Mouse (Mus musculus): ENCODE measurements around the gene Cd5. TPM values are rescaled to one million over a fixed set of nuclear protein-coding genes. Genes with fewer than 3 reads are reported as not detected.

Cd5 gene
- polyA plus RNA-seq, 1 experiment: not detected

- no peak overlapping the region for H3K27ac ChIP-seq (ENCODE audit: insufficient read depth, low read length)
- no peak overlapping the region for H3K9ac ChIP-seq (ENCODE audit: low read depth, poor library complexity, severe bottlenecking)
- H3K4me3 ChIP-seq (ENCODE audit: low read depth, low read length): no peak overlapping the region
- no peaks in the 10 kb centered on the region for H3K27me3 ChIP-seq (ENCODE audit: control insufficient read depth, insufficient read depth, low read length, poor library complexity, severe bottlenecking)
- H3K9me3 ChIP-seq (replicated peaks; ENCODE audit: control insufficient read depth, insufficient read depth, low read length, poor library complexity, severe bottlenecking): no peaks in the 10 kb centered on the region
- H3K36me3 ChIP-seq (ENCODE audit: control insufficient read depth, insufficient read depth, low read length, poor library complexity, severe bottlenecking): no peaks in the 10 kb centered on the region
- TF ChIP-seq EP300 (IDR thresholded peaks at IDR 0.05; ENCODE audit: insufficient read depth, low read depth, low read length) (no peak), POLR2A (IDR thresholded peaks at IDR 0.05; ENCODE audit: insufficient read depth, low read length) (no peak), CTCF (IDR thresholded peaks at IDR 0.05; ENCODE audit: low read depth, low read length) (no peak)
- peaks cover 4% of the 10 kb centered on the region for H3K4me1 ChIP-seq (ENCODE audit: control insufficient read depth, insufficient read depth, low read length)
These were observed 17.7 kb downstream of the Cd5 start for GRCm38 (mm10) chr19:10721064-10721463.

GRCm38 (mm10) chr19:10720524-10720923 lies 18.3 kb downstream of the Cd5 start:
- Histone ChIP-seq H3K4me1 (ENCODE audit: control insufficient read depth, insufficient read depth, low read length) (peaks cover 4% of the 10 kb centered on the region), H3K27me3 (ENCODE audit: control insufficient read depth, insufficient read depth, low read length, poor library complexity, severe bottlenecking) (no peaks in the 10 kb centered on the region), H3K27ac (ENCODE audit: insufficient read depth, low read length) (no peak overlapping the region), H3K36me3 (ENCODE audit: control insufficient read depth, insufficient read depth, low read length, poor library complexity, severe bottlenecking) (no peaks in the 10 kb centered on the region), H3K9ac (ENCODE audit: low read depth, poor library complexity, severe bottlenecking) (no peak overlapping the region), H3K4me3 (ENCODE audit: low read depth, low read length) (no peak overlapping the region), H3K9me3 (replicated peaks; ENCODE audit: control insufficient read depth, insufficient read depth, low read length, poor library complexity, severe bottlenecking) (no peaks in the 10 kb centered on the region)
- TF ChIP-seq CTCF (IDR thresholded peaks at IDR 0.05; ENCODE audit: low read depth, low read length): no peak
- no peak for TF ChIP-seq EP300 (IDR thresholded peaks at IDR 0.05; ENCODE audit: insufficient read depth, low read depth, low read length)
- no peak for TF ChIP-seq POLR2A (IDR thresholded peaks at IDR 0.05; ENCODE audit: insufficient read depth, low read length)

- no peak for TF ChIP-seq POLR2A (IDR thresholded peaks at IDR 0.05; ENCODE audit: insufficient read depth, low read length)
- TF ChIP-seq CTCF (IDR thresholded peaks at IDR 0.05; ENCODE audit: low read depth, low read length): no peak
- no peak for TF ChIP-seq EP300 (IDR thresholded peaks at IDR 0.05; ENCODE audit: insufficient read depth, low read depth, low read length)
- H3K27ac ChIP-seq (ENCODE audit: insufficient read depth, low read length): no peak overlapping the region
- H3K27me3 ChIP-seq (ENCODE audit: control insufficient read depth, insufficient read depth, low read length, poor library complexity, severe bottlenecking): no peaks in the 10 kb centered on the region
- H3K9ac ChIP-seq (ENCODE audit: low read depth, poor library complexity, severe bottlenecking): no peak overlapping the region
- H3K4me1 ChIP-seq (ENCODE audit: control insufficient read depth, insufficient read depth, low read length): peaks cover 4% of the 10 kb centered on the region
- H3K9me3 ChIP-seq (replicated peaks; ENCODE audit: control insufficient read depth, insufficient read depth, low read length, poor library complexity, severe bottlenecking): no peaks in the 10 kb centered on the region
- no peak overlapping the region for H3K4me3 ChIP-seq (ENCODE audit: low read depth, low read length)
- no peaks in the 10 kb centered on the region for H3K36me3 ChIP-seq (ENCODE audit: control insufficient read depth, insufficient read depth, low read length, poor library complexity, severe bottlenecking)
These were observed 19.1 kb downstream of the Cd5 start for GRCm38 (mm10) chr19:10719751-10720150.

DNA sequence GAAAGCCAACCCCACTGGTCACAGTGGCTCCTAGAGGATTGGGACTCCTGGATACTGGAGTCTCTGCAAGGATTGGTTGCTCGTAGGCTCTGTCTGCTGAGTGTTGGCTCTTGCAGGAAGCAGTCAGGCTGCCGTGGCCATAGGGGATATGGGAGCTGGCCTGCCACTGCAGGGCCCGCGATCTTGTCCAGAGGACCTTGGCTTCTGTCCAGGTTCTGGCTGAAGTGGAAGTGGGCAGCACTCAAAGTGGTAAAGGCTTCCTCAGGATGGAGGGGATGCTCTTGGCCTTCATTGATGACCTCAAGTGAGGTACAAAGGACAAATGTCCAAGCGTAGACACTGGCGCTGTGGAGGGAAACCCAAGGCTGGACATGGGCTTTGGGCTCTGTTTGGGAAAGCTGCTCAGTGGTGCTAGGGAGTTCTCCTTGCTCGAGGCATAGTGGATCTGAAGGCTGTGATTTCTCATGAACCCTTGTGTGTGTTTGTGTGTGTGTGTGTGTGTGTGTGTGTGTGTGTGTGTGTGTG lies 20.5 kb downstream of the Cd5 start:
- Histone ChIP-seq H3K4me1 (ENCODE audit: control insufficient read depth, insufficient read depth, low read length) (peaks cover 1% of the 10 kb centered on the region), H3K9me3 (replicated peaks; ENCODE audit: control insufficient read depth, insufficient read depth, low read length, poor library complexity, severe bottlenecking) (no peaks in the 10 kb centered on the region), H3K36me3 (ENCODE audit: control insufficient read depth, insufficient read depth, low read length, poor library complexity, severe bottlenecking) (no peaks in the 10 kb centered on the region), H3K4me3 (ENCODE audit: low read depth, low read length) (no peak overlapping the region), H3K27ac (ENCODE audit: insufficient read depth, low read length) (no peak overlapping the region), H3K9ac (ENCODE audit: low read depth, poor library complexity, severe bottlenecking) (no peak overlapping the region), H3K27me3 (ENCODE audit: control insufficient read depth, insufficient read depth, low read length, poor library complexity, severe bottlenecking) (no peaks in the 10 kb centered on the region)
- TF ChIP-seq POLR2A (IDR thresholded peaks at IDR 0.05; ENCODE audit: insufficient read depth, low read length): no peak
- TF ChIP-seq EP300 (IDR thresholded peaks at IDR 0.05; ENCODE audit: insufficient read depth, low read depth, low read length): no peak
- no peak for TF ChIP-seq CTCF (IDR thresholded peaks at IDR 0.05; ENCODE audit: low read depth, low read length)

GRCm38 (mm10) chr19:10715476-10715875 lies 23.3 kb downstream of the Cd5 start:
- Histone ChIP-seq H3K27ac (ENCODE audit: insufficient read depth, low read length) (no peak overlapping the region), H3K9me3 (replicated peaks; ENCODE audit: control insufficient read depth, insufficient read depth, low read length, poor library complexity, severe bottlenecking) (no peaks in the 10 kb centered on the region), H3K27me3 (ENCODE audit: control insufficient read depth, insufficient read depth, low read length, poor library complexity, severe bottlenecking) (no peaks in the 10 kb centered on the region), H3K4me3 (ENCODE audit: low read depth, low read length) (no peak overlapping the region), H3K4me1 (ENCODE audit: control insufficient read depth, insufficient read depth, low read length) (peaks cover 1% of the 10 kb centered on the region), H3K36me3 (ENCODE audit: control insufficient read depth, insufficient read depth, low read length, poor library complexity, severe bottlenecking) (no peaks in the 10 kb centered on the region), H3K9ac (ENCODE audit: low read depth, poor library complexity, severe bottlenecking) (no peak overlapping the region)
- TF ChIP-seq POLR2A (IDR thresholded peaks at IDR 0.05; ENCODE audit: insufficient read depth, low read length): no peak
- no peak for TF ChIP-seq CTCF (IDR thresholded peaks at IDR 0.05; ENCODE audit: low read depth, low read length)
- no peak for TF ChIP-seq EP300 (IDR thresholded peaks at IDR 0.05; ENCODE audit: insufficient read depth, low read depth, low read length)

- H3K27ac ChIP-seq (ENCODE audit: insufficient read depth, low read length): no peak overlapping the region
- H3K36me3 ChIP-seq (ENCODE audit: control insufficient read depth, insufficient read depth, low read length, poor library complexity, severe bottlenecking): no peaks in the 10 kb centered on the region; the same call in 1 of the 2 replicates
- no peak overlapping the region for H3K4me3 ChIP-seq (ENCODE audit: low read depth, low read length)
- no peak overlapping the region for H3K9ac ChIP-seq (ENCODE audit: low read depth, poor library complexity, severe bottlenecking)
- no peaks in the 10 kb centered on the region for H3K27me3 ChIP-seq (ENCODE audit: control insufficient read depth, insufficient read depth, low read length, poor library complexity, severe bottlenecking)
- H3K4me1 ChIP-seq (ENCODE audit: control insufficient read depth, insufficient read depth, low read length): no peaks in the 10 kb centered on the region
- H3K9me3 ChIP-seq (replicated peaks; ENCODE audit: control insufficient read depth, insufficient read depth, low read length, poor library complexity, severe bottlenecking): no peaks in the 10 kb centered on the region
- TF ChIP-seq CTCF (IDR thresholded peaks at IDR 0.05; ENCODE audit: low read depth, low read length) (peak; percentile 89), POLR2A (IDR thresholded peaks at IDR 0.05; ENCODE audit: insufficient read depth, low read length) (no peak)
These were observed 23.9 kb downstream of the Cd5 start for GRCm38 (mm10) chr19:10714682-10715475.

Measured in ES-Bruce4 (cell line).